Mouse (Mus musculus) small intestine, adult 2 months (tissue): ENCODE measurements around the gene Gpr143. TPM values are rescaled to one million over a fixed set of nuclear protein-coding genes. Genes with fewer than 3 reads are reported as not detected.
"Not testable (repeated sequence)": the region's sequence is repeated elsewhere in the genome, so short reads cannot be mapped to it uniquely, and the experiment has no call there.

ENCODE experiments used
- H3K27ac ChIP-seq: fragments of 200-500 bp; 2 replicates; pipeline ENCODE4 v1.5.1; 2012; ENCODE audit warnings: low read depth, low read length, control low read depth, inconsistent platforms; ENCODE audit not compliant: insufficient read depth
- H3K27me3 ChIP-seq: fragments of 200-500 bp; 2 replicates; pipeline ENCODE4 v1.6.1; 2012; ENCODE audit warnings: mild to moderate bottlenecking, moderate library complexity, low read length, inconsistent platforms; ENCODE audit not compliant: control insufficient read depth, insufficient read depth
- H3K36me3 ChIP-seq: fragments of 200-500 bp; 2 replicates; pipeline ENCODE4 v1.6.1; 2012; ENCODE audit warnings: mild to moderate bottlenecking, low read length, control low read depth, inconsistent platforms; ENCODE audit not compliant: control insufficient read depth, insufficient read depth
- H3K4me1 ChIP-seq: fragments of 200-500 bp; 2 replicates; pipeline ENCODE4 v1.6.1; 2012; ENCODE audit warnings: low read length, inconsistent platforms, mixed read lengths; ENCODE audit not compliant: control insufficient read depth, insufficient read depth, insufficient read length
- H3K4me3 ChIP-seq: fragments of 200-500 bp; 2 replicates; pipeline ENCODE4 v1.5.1; 2012; ENCODE audit warnings: low read depth, mild to moderate bottlenecking, control low read depth, inconsistent platforms, low read length, moderate library complexity
- CTCF ChIP-seq: fragments of 200-500 bp; IDR thresholded peaks from 2 replicates; pipeline ENCODE4 v1.5.1; 2012; ENCODE audit warnings: low read depth, mild to moderate bottlenecking, control low read depth, inconsistent platforms, low read length, moderate library complexity, mixed read lengths; ENCODE audit not compliant: insufficient replicate concordance, insufficient read length; ENCODE audit errors: extremely low read depth
- POLR2A ChIP-seq: fragments of 200-500 bp; IDR thresholded peaks from 2 replicates; pipeline ENCODE4 v1.6.1; 2012; ENCODE audit warnings: low read depth, mild to moderate bottlenecking, control low read depth, inconsistent platforms, low read length, moderate library complexity
- WGBS: fragments of 180-500 bp; shearing (Covaris S2); methylation state at CpG from one replicate; pipeline ENCODE4 v1.1.7; 2018; 5-methylcytosine and 5-hydroxymethylcytosine counted together
- polyA plus RNA-seq: library from polyadenylated mRNA; depleted of rRNA; stranded (reverse); fragments of >200 nt; gene quantifications from 2 replicates; pipeline ENCODE4 v1.2.3, GENCODE M21; 2012; rRNA removed

The Gpr143 gene
- polyA plus RNA-seq, 1 experiment, result not detected

GRCm38 (mm10) chrX:152788611-152789010 is 6.9 kb downstream of the Gpr143 start:
- H3K27me3 ChIP-seq, result no peaks in the 10 kb centered on the region
- no peak overlapping the region for H3K27ac ChIP-seq
- WGBS, result 74% methylated on average over 2 of the region's 2 CpGs
- H3K4me1 ChIP-seq, result no peaks in the 10 kb centered on the region
- H3K36me3 ChIP-seq, result no peaks in the 10 kb centered on the region
- no peak for TF ChIP-seq POLR2A
- TF ChIP-seq CTCF, result no peak
- H3K4me3 ChIP-seq, result no peak overlapping the region

DNA sequence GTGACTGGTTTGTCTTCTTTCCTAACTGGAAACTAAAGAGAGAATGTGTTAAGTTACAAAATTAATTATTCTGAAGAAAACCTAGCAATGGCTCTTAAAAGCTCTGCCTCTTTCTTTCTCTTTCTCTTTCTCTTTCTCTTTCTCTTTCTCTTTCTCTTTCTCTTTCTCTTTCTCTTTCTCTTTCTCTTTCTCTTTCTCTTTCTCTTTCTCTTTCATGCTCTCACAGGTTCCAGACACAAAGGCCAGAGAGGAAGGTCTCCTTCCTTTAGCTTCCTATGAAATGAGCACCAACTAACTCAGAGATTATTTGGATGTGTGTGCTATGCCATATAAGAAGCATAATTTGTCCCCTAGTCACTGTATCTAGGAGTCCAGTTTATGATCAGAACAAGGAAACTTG is 23.6 kb downstream of the Gpr143 start:
- Histone ChIP-seq H3K4me3 (no peak overlapping the region), H3K27ac (no peak overlapping the region), H3K36me3 (no peaks in the 10 kb centered on the region)

DNA sequence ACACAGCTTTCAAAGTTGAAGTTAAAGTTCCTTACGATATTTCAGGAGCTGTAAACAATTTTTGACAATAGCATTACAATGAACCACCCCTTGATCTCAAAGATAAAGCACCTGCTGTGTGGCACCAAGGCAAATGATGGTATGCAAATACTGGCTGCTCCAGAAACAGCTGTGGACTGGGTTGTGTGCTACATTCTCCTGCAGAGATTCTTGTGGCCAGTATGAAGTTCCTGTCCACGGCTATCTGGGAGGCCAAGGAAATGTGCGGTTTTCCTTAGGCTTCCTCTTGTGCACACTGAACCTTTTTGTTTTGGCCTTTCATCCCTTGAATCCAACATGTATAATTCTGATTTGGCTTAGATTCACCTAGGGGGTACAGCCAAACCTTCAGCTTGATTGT is 31.6 kb downstream of the Gpr143 start:
- TF ChIP-seq POLR2A (no peak), CTCF (no peak)
- no peak overlapping the region for H3K27ac ChIP-seq
- H3K4me1 ChIP-seq, result no peaks in the 10 kb centered on the region
- no peaks in the 10 kb centered on the region for H3K27me3 ChIP-seq
- WGBS, result 51% methylated on average over 3 of the region's 3 CpGs
- H3K36me3 ChIP-seq, result no peaks in the 10 kb centered on the region
- H3K4me3 ChIP-seq, result no peak overlapping the region

More for the DNA sequence above, 23.6 kb downstream of the Gpr143 start:
- TF ChIP-seq POLR2A (no peak), CTCF (no peak)
- Histone ChIP-seq H3K27me3 (no peaks in the 10 kb centered on the region), H3K4me1 (no peaks in the 10 kb centered on the region)

DNA sequence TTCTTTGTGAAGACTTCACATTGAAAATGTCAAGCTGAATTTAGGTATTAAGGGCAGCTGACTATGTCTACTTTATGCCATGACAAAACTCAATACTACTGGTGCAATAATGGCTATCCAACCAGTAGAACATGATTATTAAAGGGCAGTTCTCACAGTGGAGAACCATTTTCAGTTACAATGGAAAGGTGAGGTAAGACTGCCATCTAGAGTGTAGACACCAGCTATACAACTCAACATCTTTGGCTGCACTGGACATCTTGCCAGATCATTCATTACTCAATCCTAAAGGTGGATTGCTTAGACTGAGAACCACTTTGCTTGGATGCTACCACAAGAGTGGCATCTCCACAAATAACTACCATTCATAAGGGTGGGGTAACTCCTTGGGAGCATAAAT is 37.3 kb downstream of the Gpr143 start:
- H3K4me1 ChIP-seq, result no peaks in the 10 kb centered on the region
- H3K4me3 ChIP-seq, result no peak overlapping the region
- H3K27me3 ChIP-seq, result no peaks in the 10 kb centered on the region
- H3K27ac ChIP-seq, result no peak overlapping the region
- H3K36me3 ChIP-seq, result no peaks in the 10 kb centered on the region
- no peak for TF ChIP-seq CTCF
- TF ChIP-seq POLR2A, result no peak

GRCm38 (mm10) chrX:152831003-152831550 is 49.4 kb downstream of the Gpr143 start:
- not testable (repeated sequence) for H3K27me3 ChIP-seq, H3K4me3 ChIP-seq, H3K27ac ChIP-seq, H3K36me3 ChIP-seq, H3K4me1 ChIP-seq
- no CpG with 5 or more reads among the region's 1 CpGs for WGBS

DNA sequence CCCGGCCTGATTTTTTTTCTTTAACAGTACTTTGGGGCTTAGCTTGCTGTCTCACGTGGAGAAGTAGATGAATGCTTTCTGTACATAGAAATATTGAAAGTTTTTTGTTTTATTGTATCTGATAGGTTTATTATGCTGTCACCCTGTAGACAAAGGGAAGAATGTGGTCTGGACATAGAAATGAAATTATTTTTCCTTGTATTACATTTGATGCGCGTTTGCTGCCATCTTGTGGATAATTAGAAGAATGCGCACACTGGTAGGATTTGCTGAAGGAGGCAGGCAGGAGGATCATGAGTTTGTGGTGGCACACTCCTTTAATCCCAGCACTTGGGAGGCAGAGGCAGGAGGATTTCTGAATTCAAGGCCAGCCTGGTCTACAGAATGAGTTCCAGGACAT is 53.2 kb downstream of the Gpr143 start:
- H3K4me3 ChIP-seq, H3K27me3 ChIP-seq, H3K4me1 ChIP-seq, H3K36me3 ChIP-seq, H3K27ac ChIP-seq: not testable (repeated sequence)
- 25% methylated on average over 5 of the region's 5 CpGs for WGBS

GRCm38 (mm10) chrX:152855076-152855772 is 73.5 kb downstream of the Gpr143 start:
- peak overlapping the region; percentile 95 for H3K27ac ChIP-seq
- no peak overlapping the region for H3K4me3 ChIP-seq
- H3K36me3 ChIP-seq, result no peaks in the 10 kb centered on the region
- no peaks in the 10 kb centered on the region for H3K27me3 ChIP-seq
- WGBS, result 41% methylated on average over 3 of the region's 3 CpGs
- no peak for TF ChIP-seq CTCF
- TF ChIP-seq POLR2A, result no peak
- H3K4me1 ChIP-seq, result 0 out of 2 replicates have a peak, but pooled peaks cover 2% of the 10 kb centered on the region

Other genes starting within 250 kb of the Gpr143 start
- not detected in 2 replicates for gene Cldn34a, start 218.6 kb upstream of the Gpr143 start, polyA plus RNA-seq
- gene Shroom2, start 12.5 kb upstream of the Gpr143 start, polyA plus RNA-seq, result 2.6 and 3.0 TPM in 2 replicates
- not detected in 2 replicates for gene Usp51, start 224.5 kb downstream of the Gpr143 start, polyA plus RNA-seq